Comparison of ENCODE assay signal across 12 mouse cellular contexts in genomic region chr1:119532165-119532564, GRCm38 (mm10).
"Had no signal": no experiment of that assay in that cellular context is flagged by ENCODE, and none has a peak within 500 bp of the region (broad histone marks: within the 10 kb centered on the region; RNA-seq: fewer than 3 reads in every experiment).

No protein-coding gene starts in this region.

- H3K27ac ChIP-seq: kidney, postnatal 0 days; layer of hippocampus, adult 2 months; liver, embryonic 14.5 days; neural tube, embryonic 12.5 days; stomach, postnatal 0 days had no signal

- H3K27me3 ChIP-seq: neural tube, embryonic 12.5 days had no signal

- H3K9ac ChIP-seq: liver, embryonic 14.5 days; neural tube, embryonic 12.5 days had no signal

- H3K4me1 ChIP-seq: neural tube, embryonic 12.5 days had no signal

- H3K4me2 ChIP-seq: neural tube, embryonic 12.5 days had no signal

- H3K4me3 ChIP-seq: layer of hippocampus, adult 2 months; neural tube, embryonic 12.5 days had no signal

- ATAC-seq: intestine, postnatal 0 days; lung, postnatal 0 days had no signal

- DNase-seq: kidney, adult 8-10 months; kidney, postnatal 4 days; lung, adult 2 months; lung, postnatal 36 days; thymus, postnatal 4 days had no signal
